Mouse (Mus musculus): ENCODE measurements around the gene Actr1b.

DNA sequence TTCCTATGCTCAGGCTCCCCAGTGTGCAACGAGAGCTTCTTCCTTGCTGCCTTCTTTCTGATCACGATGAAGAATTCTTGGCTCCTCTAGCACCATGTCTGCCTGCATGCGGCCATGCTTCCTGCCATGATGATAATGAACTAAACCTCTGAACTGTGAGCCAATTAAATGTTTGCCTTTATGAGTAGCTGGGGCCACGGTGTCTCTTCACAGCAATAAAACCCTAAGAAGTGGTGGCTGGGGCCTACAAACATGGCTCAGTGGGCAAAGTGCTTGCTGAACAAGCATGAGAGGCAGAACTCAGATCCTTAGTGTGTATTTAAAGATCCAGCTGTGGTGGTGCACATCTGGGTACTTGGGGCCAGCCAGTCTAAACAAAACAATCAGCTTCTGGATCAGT is 48.3 kb downstream of the Actr1b start:
- TF ChIP-seq CTCF (IDR thresholded peaks at IDR 0.05; ENCODE audit: insufficient read depth, low read length) = no peak
- TF ChIP-seq POLR2A (IDR thresholded peaks at IDR 0.05; ENCODE audit: borderline replicate concordance, extremely low read depth, low read depth, low read length) = no peak
